Mouse (Mus musculus) cerebral cortex, adult 2 months (tissue): ENCODE measurements around the gene Efcab12.

Experiments used
- WGBS: fragments of 180-500 bp; shearing (Covaris S2); methylation state at CpG from one replicate; pipeline ENCODE4 v1.1.7; 2018; 5-methylcytosine and 5-hydroxymethylcytosine counted together

Gene Efcab12

GRCm38 (mm10) chr6:115838161-115838597 is at the start of gene Efcab12:
Gene Efcab12, minus strand, starts transcription at chr6:115838412.
- 1% methylated on average over 19 of the region's 19 CpGs for WGBS

GRCm38 (mm10) chr6:115886894-115887293 is 48.7 kb upstream of the Efcab12 start:
- WGBS: 88% methylated on average over 4 of the region's 4 CpGs

GRCm38 (mm10) chr6:115880751-115881150 is 42.5 kb upstream of the Efcab12 start:
- WGBS: 87% methylated on average over 8 of the region's 8 CpGs

GRCm38 (mm10) chr6:115879736-115880135 is 41.5 kb upstream of the Efcab12 start:
- WGBS: 93% methylated on average over 6 of the region's 6 CpGs

- WGBS: 57% methylated on average over 6 of the region's 6 CpGs
These were observed 40.5 kb upstream of the Efcab12 start for GRCm38 (mm10) chr6:115878694-115879093.

- WGBS: 80% methylated on average over 2 of the region's 2 CpGs
These were observed 39.0 kb upstream of the Efcab12 start for GRCm38 (mm10) chr6:115877239-115877638.

- WGBS: no CpG with 5 or more reads among the region's 3 CpGs
These were observed 33.1 kb upstream of the Efcab12 start for GRCm38 (mm10) chr6:115871318-115871717.

- WGBS: no CpG with 5 or more reads among the region's 3 CpGs
These were observed 28.9 kb upstream of the Efcab12 start for GRCm38 (mm10) chr6:115867157-115867556.

- WGBS: 94% methylated on average over 4 of the region's 4 CpGs
These were observed 27.0 kb upstream of the Efcab12 start for GRCm38 (mm10) chr6:115865246-115865645.

GRCm38 (mm10) chr6:115863340-115863841 is 25.2 kb upstream of the Efcab12 start:
- WGBS: 36% methylated on average over 7 of the region's 7 CpGs

- 59% methylated on average over 7 of the region's 7 CpGs for WGBS
These were observed 21.9 kb upstream of the Efcab12 start for GRCm38 (mm10) chr6:115860027-115860556.

- 57% methylated on average over 4 of the region's 4 CpGs for WGBS
These were observed 21.0 kb upstream of the Efcab12 start for GRCm38 (mm10) chr6:115859258-115859657.

- 72% methylated on average over 4 of the region's 4 CpGs for WGBS
These were observed 18.1 kb upstream of the Efcab12 start for GRCm38 (mm10) chr6:115856361-115856745.

- WGBS: 32% methylated on average over 3 of the region's 3 CpGs
These were observed 17.6 kb upstream of the Efcab12 start for GRCm38 (mm10) chr6:115855733-115856360.

GRCm38 (mm10) chr6:115854432-115854831 is 16.2 kb upstream of the Efcab12 start:
- WGBS: 64% methylated on average over 2 of the region's 2 CpGs

GRCm38 (mm10) chr6:115853985-115854384 is 15.8 kb upstream of the Efcab12 start:
- 37% methylated on average over 7 of the region's 7 CpGs for WGBS

- under 1% methylated on average over 51 of the region's 51 CpGs for WGBS
These were observed 15.0 kb upstream of the Efcab12 start, which contains the start of the genes Mbd4 and Ift122 for GRCm38 (mm10) chr6:115853091-115853813. Gene Mbd4, minus strand, starts transcription at chr6:115853371. Gene Ift122, plus strand, starts transcription at chr6:115853470.

- WGBS: 7% methylated on average over 20 of the region's 20 CpGs
These were observed 14.4 kb upstream of the Efcab12 start for GRCm38 (mm10) chr6:115852446-115853090.

- WGBS: 86% methylated on average over 10 of the region's 10 CpGs
These were observed 10.5 kb upstream of the Efcab12 start for GRCm38 (mm10) chr6:115848598-115849304.

GRCm38 (mm10) chr6:115846640-115847411 is 8.6 kb upstream of the Efcab12 start:
- WGBS: 30% methylated on average over 8 of the region's 8 CpGs

- 94% methylated on average over 4 of the region's 4 CpGs for WGBS
These were observed 6.8 kb upstream of the Efcab12 start for GRCm38 (mm10) chr6:115845006-115845405.
